Mouse (Mus musculus) erythroblast, adult 5-6 weeks (primary cell): ENCODE data around the gene Oog1. TPM values are rescaled to one million over a fixed set of nuclear protein-coding genes. Genes with fewer than 3 reads are reported as not detected.
"Not testable (repeated sequence)": the region's sequence is repeated elsewhere in the genome, so short reads cannot be mapped to it uniquely, and the experiment has no call there.

ENCODE experiments used
- ATAC-seq: replicated peaks from 2 replicates; pipeline ENCODE4 v1.8.0; 2016; ENCODE audit warnings: moderate number of reproducible peaks, mild to moderate bottlenecking, moderate TSS enrichment, inconsistent platforms; ENCODE audit not compliant: poor library complexity, low FRiP score, severe bottlenecking
- total RNA-seq, 2 experiments: library from RNA; stranded (forward) in 1 of 2; stranded (reverse) in 1 of 2; fragments of 150-400 nt in 1 of 2; fragments of 200-764, 138-1000 nt in 1 of 2; gene quantifications; 2 replicates each; pipeline versions ENCODE4 v1.2.3 to v1.2.4; 2015 to 2017; ENCODE audit warnings: low replicate concordance in 2 of 2

Gene Oog1
- total RNA-seq (2015; ENCODE audit: low replicate concordance) (not detected in 2 replicates), total RNA-seq (2017; ENCODE audit: low replicate concordance) (not detected in 2 replicates)

DNA sequence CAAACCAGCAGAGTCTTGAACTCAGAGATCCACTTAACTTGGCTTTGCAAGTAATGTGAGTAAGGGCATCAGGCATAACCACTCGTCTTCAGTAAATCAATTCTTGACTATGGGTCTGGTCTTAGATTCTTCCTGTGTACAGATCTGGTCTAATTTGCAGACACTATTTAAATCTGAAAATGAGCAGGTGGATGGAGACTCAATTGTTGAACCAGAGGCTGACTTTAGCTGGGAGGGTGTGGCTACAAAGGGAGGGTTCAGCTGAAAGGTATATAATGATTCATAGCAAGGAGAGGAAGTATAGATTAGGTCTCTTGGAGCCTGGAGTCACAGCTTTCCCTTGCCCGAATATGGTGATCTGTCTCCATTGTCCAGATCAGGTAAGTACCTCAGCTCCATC is at the start of gene Oog1:
Gene Oog1 (plus strand): TSS at position 301 of the 400 bp plus-strand sequence.
- ATAC-seq, result not testable (repeated sequence)

DNA sequence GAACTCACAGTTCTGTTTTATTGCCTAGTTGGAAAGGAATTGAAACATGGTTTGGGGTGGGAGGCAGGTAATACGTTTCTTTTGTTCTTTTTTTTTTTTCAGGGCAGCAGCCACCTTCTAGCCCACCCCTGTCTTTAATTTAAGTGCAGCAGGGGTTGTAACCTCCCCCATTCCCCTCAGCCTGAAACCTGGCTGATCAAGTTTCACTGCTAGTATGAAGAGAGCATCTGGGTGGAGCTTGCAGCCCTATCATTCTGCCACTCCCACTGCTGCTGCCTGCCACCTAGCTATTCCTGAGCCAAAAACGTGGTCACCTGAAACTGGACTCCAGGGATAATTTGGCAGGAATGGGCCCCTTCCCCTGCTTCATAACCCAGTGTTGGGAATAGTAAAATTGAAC is 1.1 kb upstream of the Oog1 start:
- not testable (repeated sequence) for ATAC-seq

- ATAC-seq, result not testable (repeated sequence)
Observed at GRCm38 (mm10) chr12:87618569-87618968, 16.1 kb downstream of the Oog1 start, which contains the start of gene Gm4027. TSS of gene Gm4027 (plus strand) at chr12:87618869.

GRCm38 (mm10) chr12:87644520-87644919 is 42.0 kb downstream of the Oog1 start, which contains the start of gene Gm16381:
TSS of gene Gm16381 (minus strand) at chr12:87644620.
- not testable (repeated sequence) for ATAC-seq

GRCm38 (mm10) chr12:87652916-87653703 is 50.6 kb downstream of the Oog1 start:
- not testable (repeated sequence) for ATAC-seq

Other genes starting within 250 kb of the Oog1 start
- gene Sptlc2, start 214.3 kb upstream of the Oog1 start, total RNA-seq (2015; ENCODE audit: low replicate concordance), result 43.7 and 57.3 TPM in 2 replicates
- gene Sptlc2, start 214.3 kb upstream of the Oog1 start, total RNA-seq (2017; ENCODE audit: low replicate concordance), result 33.7 and 61.5 TPM in 2 replicates
- 15.5 and 27.3 TPM in 2 replicates for gene Slirp, start 158.8 kb upstream of the Oog1 start, total RNA-seq (2015; ENCODE audit: low replicate concordance)
- gene Slirp, start 158.8 kb upstream of the Oog1 start, total RNA-seq (2017; ENCODE audit: low replicate concordance), result 0.85 and 21.6 TPM in 2 replicates
- 6.1 and 7.5 TPM in 2 replicates for gene Alkbh1, start 158.7 kb upstream of the Oog1 start, total RNA-seq (2015; ENCODE audit: low replicate concordance)
- gene Alkbh1, start 158.7 kb upstream of the Oog1 start, total RNA-seq (2017; ENCODE audit: low replicate concordance), result 9.8 and 15.7 TPM in 2 replicates
- gene Snw1, start 130.4 kb upstream of the Oog1 start, total RNA-seq (2015; ENCODE audit: low replicate concordance), result 12.1 and 13.8 TPM in 2 replicates
- gene Snw1, start 130.4 kb upstream of the Oog1 start, total RNA-seq (2017; ENCODE audit: low replicate concordance), result 36.2 and 38.6 TPM in 2 replicates
- not detected in 2 replicates for gene Gm5788, start 108.0 kb upstream of the Oog1 start, total RNA-seq (2015; ENCODE audit: low replicate concordance)
- gene Gm5788, start 108.0 kb upstream of the Oog1 start, total RNA-seq (2017; ENCODE audit: low replicate concordance), result not detected in 2 replicates
- not detected in 2 replicates for gene Gm8300, start 88.4 kb upstream of the Oog1 start, total RNA-seq (2015; ENCODE audit: low replicate concordance)
- gene Gm8300, start 88.4 kb upstream of the Oog1 start, total RNA-seq (2017; ENCODE audit: low replicate concordance), result not detected in 2 replicates
- gene Gm4027, start 16.2 kb downstream of the Oog1 start, total RNA-seq (2015; ENCODE audit: low replicate concordance), result not detected in 2 replicates
- not detected in 2 replicates for gene Gm4027, start 16.2 kb downstream of the Oog1 start, total RNA-seq (2017; ENCODE audit: low replicate concordance)
- not detected in 2 replicates for gene Gm16381, start 41.9 kb downstream of the Oog1 start, total RNA-seq (2015; ENCODE audit: low replicate concordance)
- gene Gm16381, start 41.9 kb downstream of the Oog1 start, total RNA-seq (2017; ENCODE audit: low replicate concordance), result not detected in 2 replicates
- not detected in 2 replicates for gene Gm21319, start 173.1 kb downstream of the Oog1 start, total RNA-seq (2015; ENCODE audit: low replicate concordance)
- gene Gm21319, start 173.1 kb downstream of the Oog1 start, total RNA-seq (2017; ENCODE audit: low replicate concordance), result not detected in 2 replicates
- gene Gm21936, start 192.8 kb downstream of the Oog1 start, total RNA-seq (2015; ENCODE audit: low replicate concordance), result not detected in 2 replicates
- not detected in 2 replicates for gene Gm21936, start 192.8 kb downstream of the Oog1 start, total RNA-seq (2017; ENCODE audit: low replicate concordance)
- gene BB287469, start 213.9 kb downstream of the Oog1 start, total RNA-seq (2015; ENCODE audit: low replicate concordance), result not detected in 2 replicates
- not detected in 2 replicates for gene BB287469, start 213.9 kb downstream of the Oog1 start, total RNA-seq (2017; ENCODE audit: low replicate concordance)
- gene Gm2001, start 239.7 kb downstream of the Oog1 start, total RNA-seq (2015; ENCODE audit: low replicate concordance), result not detected in 2 replicates
- gene Gm2001, start 239.7 kb downstream of the Oog1 start, total RNA-seq (2017; ENCODE audit: low replicate concordance), result not detected in 2 replicates